Mouse (Mus musculus) central nervous system, embryonic 11.5 days (tissue): ENCODE results near the gene Gm14151. TPM values are rescaled to one million over a fixed set of nuclear protein-coding genes. Genes with fewer than 3 reads are reported as not detected.

Source experiments
- polyA plus RNA-seq: library from polyadenylated mRNA; depleted of rRNA; stranded (reverse); fragments of >200 nt; gene quantifications from 2 replicates; pipeline ENCODE4 v1.2.3, GENCODE M21; 2012; rRNA removed

Gene Gm14151
- not detected in 2 replicates for polyA plus RNA-seq

DNA sequence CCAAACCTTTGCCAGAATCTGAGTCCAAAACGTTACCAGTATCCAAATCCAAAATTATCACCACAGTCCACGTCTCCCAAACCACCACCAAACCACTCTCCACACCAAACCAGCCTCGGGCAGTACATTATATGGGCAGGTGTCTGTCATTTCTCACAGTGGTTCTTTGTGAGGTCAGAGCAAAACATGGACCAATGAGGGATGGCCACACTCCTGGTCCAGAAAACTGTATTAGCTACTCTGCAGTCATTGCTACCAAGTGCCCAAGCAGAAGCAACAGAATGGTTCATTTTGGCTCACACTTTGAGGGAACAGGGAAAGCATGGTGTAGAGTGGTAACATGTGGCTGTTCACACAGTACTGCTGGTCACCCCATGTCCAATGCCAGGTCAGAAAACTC, at the start of gene Gm14151:
Gene Gm14151 (minus strand): TSS at position 101 of the 400 bp plus-strand sequence.

DNA sequence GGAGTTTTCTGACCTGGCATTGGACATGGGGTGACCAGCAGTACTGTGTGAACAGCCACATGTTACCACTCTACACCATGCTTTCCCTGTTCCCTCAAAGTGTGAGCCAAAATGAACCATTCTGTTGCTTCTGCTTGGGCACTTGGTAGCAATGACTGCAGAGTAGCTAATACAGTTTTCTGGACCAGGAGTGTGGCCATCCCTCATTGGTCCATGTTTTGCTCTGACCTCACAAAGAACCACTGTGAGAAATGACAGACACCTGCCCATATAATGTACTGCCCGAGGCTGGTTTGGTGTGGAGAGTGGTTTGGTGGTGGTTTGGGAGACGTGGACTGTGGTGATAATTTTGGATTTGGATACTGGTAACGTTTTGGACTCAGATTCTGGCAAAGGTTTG, 5.8 kb upstream of the Gm14151 start, which contains the start of gene Gm14147:
Gene Gm14147 (plus strand): TSS at position 301 of the 400 bp plus-strand sequence.

DNA sequence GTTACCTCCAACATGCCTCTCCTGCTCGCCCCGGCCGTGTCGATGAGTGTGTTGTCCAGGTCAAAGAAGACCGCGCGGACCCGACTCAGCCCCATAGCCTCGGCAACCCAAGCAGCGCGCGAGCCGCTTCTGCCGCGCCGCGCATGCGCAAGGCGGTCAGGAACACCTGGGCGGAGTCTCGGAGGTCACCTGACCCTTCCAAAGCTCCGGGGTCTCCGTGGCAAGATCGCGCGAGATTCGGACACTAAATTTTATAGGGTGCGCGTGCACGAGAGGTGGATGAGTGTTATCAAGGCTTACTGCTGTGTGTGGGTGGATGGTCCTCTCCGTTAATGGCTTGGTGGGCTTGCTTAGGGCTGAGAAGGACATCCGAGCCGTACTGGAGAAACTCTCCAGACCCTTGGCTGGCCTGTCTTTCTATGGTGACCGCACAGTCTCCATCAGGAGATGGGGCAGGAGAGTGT, 52.9 kb downstream of the Gm14151 start, which contains the start of the genes Ninl and Nanp:
Gene Ninl (minus strand): TSS at position 151 of the 464 bp plus-strand sequence.
Gene Nanp (minus strand): TSS at position 167 of the 464 bp plus-strand sequence.

Other genes with a start within 250 kb of the Gm14151 start
- gene Abhd12, start 187.6 kb downstream of the Gm14151 start, polyA plus RNA-seq = 26.1 and 37.0 TPM in 2 replicates
- gene Gins1, start 186.9 kb downstream of the Gm14151 start, polyA plus RNA-seq = 56.4 and 64.6 TPM in 2 replicates
- gene Ninl, start 53.0 kb downstream of the Gm14151 start, polyA plus RNA-seq = 25.2 and 47.1 TPM in 2 replicates
- gene Nanp, start 53.0 kb downstream of the Gm14151 start, polyA plus RNA-seq = 8.4 and 18.7 TPM in 2 replicates
- not detected in 2 replicates for gene Gm14147, start 5.9 kb upstream of the Gm14151 start, polyA plus RNA-seq